Mouse (Mus musculus) midbrain, postnatal 0 days (tissue): ENCODE data around the gene Plpp2. TPM values are rescaled to one million over a fixed set of nuclear protein-coding genes. Genes with fewer than 3 reads are reported as not detected.

Source experiments
- ATAC-seq: fragments of 200-750 bp; cut with Nextera tagmentation; 2 replicates; pipeline ENCODE4 v1.8.0; 2017; ENCODE audit warnings: moderate number of reproducible peaks, mild to moderate bottlenecking, moderate TSS enrichment, moderate library complexity; ENCODE audit not compliant: low FRiP score
- DNase-seq: peaks from one replicate; pipeline ENCODE4 v3.0.0-alpha.2; 2015; ENCODE audit warnings: low spot score
- H3K27ac ChIP-seq: fragments of 300-500 bp; sonication (generic); 2 replicates; pipeline ENCODE4 v1.5.1; 2014; ENCODE audit warnings: low read depth, mild to moderate bottlenecking, low read length, mixed read lengths
- H3K27me3 ChIP-seq: fragments of 300-500 bp; sonication (generic); 2 replicates; pipeline ENCODE4 v1.6.1; 2014; ENCODE audit warnings: low read length, control low read depth, mixed read lengths; ENCODE audit not compliant: insufficient read depth
- H3K36me3 ChIP-seq: fragments of 300-500 bp; sonication (generic); 2 replicates; pipeline ENCODE4 v1.6.1; 2014; ENCODE audit warnings: low read length, control low read depth, mixed read lengths; ENCODE audit not compliant: insufficient read depth
- H3K4me1 ChIP-seq: fragments of 300-500 bp; sonication (generic); 2 replicates; pipeline ENCODE4 v1.6.1; 2014; ENCODE audit warnings: mild to moderate bottlenecking, control low read depth, antibody characterized with exemption, low read length, mixed read lengths; ENCODE audit not compliant: insufficient read depth
- H3K4me2 ChIP-seq: fragments of 300-500 bp; sonication (generic); 2 replicates; pipeline ENCODE4 v1.6.1; 2014; ENCODE audit warnings: low read depth, mild to moderate bottlenecking, low read length, mixed read lengths; ENCODE audit not compliant: poor library complexity, severe bottlenecking
- H3K4me3 ChIP-seq: fragments of 300-500 bp; sonication (generic); 2 replicates; pipeline ENCODE4 v1.5.1; 2014; ENCODE audit warnings: low read depth, mild to moderate bottlenecking, low read length, moderate library complexity
- H3K9ac ChIP-seq: fragments of 300-500 bp; sonication (generic); replicated peaks from 2 replicates; pipeline ENCODE4 v1.6.1; 2014; ENCODE audit warnings: mild to moderate bottlenecking, low read length, moderate library complexity, mixed read lengths; ENCODE audit not compliant: poor library complexity, severe bottlenecking
- H3K9me3 ChIP-seq: fragments of 300-500 bp; sonication (generic); 2 replicates; pipeline ENCODE4 v1.6.1; 2016; ENCODE audit warnings: low read length, control low read depth
- CTCF ChIP-seq: IDR thresholded peaks from 2 replicates; pipeline ENCODE4 v1.5.1; 2016; ENCODE audit warnings: antibody characterized with exemption, mild to moderate bottlenecking
- WGBS: fragments of 180-500 bp; shearing (Covaris S2); extraction: QIAGEN DNeasy Blood & Tissue Kit; methylation state at CpG from one replicate; pipeline ENCODE4 v1.1.7; 2014; 5-methylcytosine and 5-hydroxymethylcytosine counted together
- polyA plus RNA-seq: library from polyadenylated mRNA; unstranded; fragments of >200 nt; fragmentation: Nextera tagmentation; extraction: Ambion mirVana; gene quantifications from 2 replicates; pipeline ENCODE4 v1.2.1, GENCODE M21; 2015
- total RNA-seq: library from RNA; depleted of rRNA; stranded (reverse); fragments of >200 nt; gene quantifications from 2 replicates; pipeline ENCODE4 v1.2.3, GENCODE M21; 2014

The Plpp2 gene
- total and polyA plus RNA-seq, 2 experiments from 2014 or later, result 22.7 to 34.6 TPM

DNA sequence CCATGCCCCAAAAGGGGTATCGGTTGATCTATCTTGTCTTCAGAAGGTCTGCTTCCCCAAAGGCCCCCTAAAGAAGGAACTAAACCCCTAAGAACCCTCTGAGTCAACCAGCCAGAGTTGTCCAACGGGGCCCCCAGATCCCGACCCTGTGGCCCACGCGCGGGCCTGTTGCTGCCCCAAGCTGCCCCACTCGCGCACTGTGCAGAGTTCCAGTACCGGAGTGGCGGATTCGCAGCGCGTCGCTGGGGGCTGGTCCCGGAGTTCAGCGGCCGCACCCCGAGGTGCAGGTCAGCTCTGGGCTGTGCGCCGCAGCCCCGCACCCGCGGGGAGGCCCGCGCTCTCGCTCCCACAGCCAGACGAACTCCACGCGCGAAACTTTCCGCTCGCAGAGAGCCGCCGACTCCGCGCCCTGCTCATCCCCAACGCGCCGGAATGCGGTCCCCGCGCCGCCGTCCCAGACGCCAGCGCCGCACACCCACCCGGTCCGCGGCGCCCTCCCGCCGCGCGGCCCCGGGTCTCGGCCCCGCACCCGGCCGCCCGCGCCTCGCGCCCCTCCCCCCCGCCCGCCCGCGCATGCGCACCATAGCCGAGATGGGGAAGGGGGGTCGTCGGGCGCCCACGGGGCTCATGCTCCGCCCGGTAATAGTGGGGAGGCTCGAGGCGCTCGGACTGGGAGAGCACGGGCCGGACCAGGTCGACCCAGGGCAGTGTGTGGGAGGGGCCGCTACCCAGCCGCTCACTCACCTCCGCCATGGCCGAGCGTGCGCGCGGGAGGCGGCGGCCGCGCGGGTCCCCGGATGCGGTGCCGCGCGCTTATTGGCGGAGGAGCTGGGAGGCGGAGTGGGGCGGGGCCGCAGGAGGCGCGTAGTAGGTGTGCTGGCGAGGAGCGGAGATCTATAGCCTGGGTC, 21.0 kb upstream of the Plpp2 start, which contains the start of gene Mier2:
Mier2 (minus strand) TSS at position 870 of the 908 bp plus-strand sequence.
- H3K27me3 ChIP-seq, result no peaks in the 10 kb centered on the region
- no peaks in the 10 kb centered on the region for H3K9me3 ChIP-seq
- peaks cover 8% of the 10 kb centered on the region for H3K4me1 ChIP-seq
- DNase-seq (peak; percentile 78), ATAC-seq (peak; percentile 87)
- WGBS, result 1% methylated on average over 59 of the region's 108 CpGs
- H3K27ac ChIP-seq, result no peak within 1 kb of the TSS; the same call in 1 of the 2 replicates
- peak within 1 kb of the TSS; percentile 87 for H3K4me3 ChIP-seq
- H3K4me2 ChIP-seq, result peak within 1 kb of the TSS; percentile 87
- no peak for TF ChIP-seq CTCF
- H3K9ac ChIP-seq, result peak within 1 kb of the TSS; percentile 75
- H3K36me3 ChIP-seq, result peaks cover 7% of the 10 kb centered on the region

DNA sequence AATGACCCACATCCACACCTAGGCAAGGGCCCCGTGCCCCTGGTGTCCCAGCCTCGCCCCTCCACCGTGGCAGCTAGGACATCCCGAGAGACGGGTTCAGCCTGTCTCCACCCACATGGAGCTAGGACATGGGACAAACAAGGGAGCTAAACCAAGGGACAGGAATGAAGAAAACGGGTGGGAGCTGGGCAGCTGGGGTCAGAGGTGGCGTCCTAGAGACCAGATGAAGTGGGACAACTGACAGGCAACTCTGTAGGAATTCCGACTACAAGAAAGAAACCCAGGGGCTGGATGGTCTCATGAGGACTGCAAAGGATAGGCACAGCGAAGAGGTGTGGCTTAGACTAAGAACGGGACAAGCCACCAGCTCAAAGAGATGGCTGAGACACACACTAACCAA, 20.1 kb upstream of the Plpp2 start:
- Histone ChIP-seq H3K4me2 (peak overlapping the region; percentile 87), H3K36me3 (peaks cover 16% of the 10 kb centered on the region), H3K4me1 (peaks cover 8% of the 10 kb centered on the region), H3K4me3 (peak overlapping the region; percentile 87), H3K9ac (peak overlapping the region; percentile 75), H3K27me3 (no peaks in the 10 kb centered on the region), H3K9me3 (no peaks in the 10 kb centered on the region), H3K27ac (no peak overlapping the region)
- no peak for TF ChIP-seq CTCF
- ATAC-seq, result no peak
- DNase-seq, result no peak
- WGBS, result 35% methylated on average over 10 of the region's 10 CpGs

DNA sequence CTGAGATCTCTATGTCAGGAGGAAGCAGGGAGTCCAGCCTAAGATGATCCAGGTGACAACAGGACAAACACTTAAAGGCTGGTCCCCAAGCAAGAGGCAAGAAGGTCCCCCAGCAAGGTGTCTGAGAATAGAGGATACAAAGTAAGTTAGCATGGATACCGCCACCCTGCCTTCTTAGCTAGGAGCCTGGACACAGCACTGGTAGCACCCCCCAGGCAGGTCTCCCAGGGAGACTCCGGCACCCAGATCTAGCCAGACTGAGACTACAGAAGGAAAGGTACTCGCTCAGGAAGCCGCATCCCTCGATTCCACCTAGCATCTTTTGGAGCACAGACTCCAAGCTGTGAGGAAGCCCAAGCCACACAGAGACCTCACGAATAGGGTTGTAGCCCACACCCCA, 19.6 kb upstream of the Plpp2 start:
- DNase-seq, result no peak
- no peak for TF ChIP-seq CTCF
- Histone ChIP-seq H3K4me2 (peak overlapping the region; percentile 87; the same call in 1 of the 2 replicates), H3K9ac (0 out of 2 replicates have a peak overlapping the region, but pooled peaks have one; percentile 19), H3K36me3 (peaks cover 21% of the 10 kb centered on the region), H3K4me1 (peaks cover 8% of the 10 kb centered on the region), H3K9me3 (no peaks in the 10 kb centered on the region), H3K4me3 (0 out of 2 replicates have a peak overlapping the region, but pooled peaks have one; percentile 87), H3K27ac (no peak overlapping the region), H3K27me3 (no peaks in the 10 kb centered on the region)
- WGBS, result 93% methylated on average over 6 of the region's 6 CpGs
- ATAC-seq, result no peak

DNA sequence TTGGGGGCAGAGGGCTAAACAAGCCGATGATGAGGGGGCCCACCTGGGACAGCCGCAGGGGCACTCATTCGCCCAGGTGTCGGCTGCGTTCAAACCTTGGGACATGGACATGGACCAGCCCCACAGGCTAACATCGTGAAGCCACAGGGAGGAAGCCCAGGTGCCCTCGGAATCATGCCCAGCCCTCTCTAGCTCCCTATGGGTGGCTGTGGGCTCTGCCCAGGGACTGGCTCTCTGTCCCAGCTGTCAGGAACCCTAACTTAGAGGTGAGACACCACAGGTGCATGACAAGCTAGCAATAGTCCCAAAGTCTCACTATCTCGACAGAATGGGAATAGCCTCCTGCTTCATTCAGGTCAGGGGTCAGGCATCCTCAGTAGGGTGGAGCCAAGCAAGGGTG, 18.9 kb upstream of the Plpp2 start:
- Histone ChIP-seq H3K4me3 (no peak overlapping the region), H3K9ac (no peak overlapping the region), H3K36me3 (peaks cover 27% of the 10 kb centered on the region), H3K4me1 (peaks cover 8% of the 10 kb centered on the region), H3K27ac (no peak overlapping the region), H3K27me3 (no peaks in the 10 kb centered on the region), H3K9me3 (no peaks in the 10 kb centered on the region), H3K4me2 (no peak overlapping the region)
- ATAC-seq, result no peak
- 91% methylated on average over 8 of the region's 8 CpGs for WGBS
- no peak for DNase-seq
- no peak for TF ChIP-seq CTCF

DNA sequence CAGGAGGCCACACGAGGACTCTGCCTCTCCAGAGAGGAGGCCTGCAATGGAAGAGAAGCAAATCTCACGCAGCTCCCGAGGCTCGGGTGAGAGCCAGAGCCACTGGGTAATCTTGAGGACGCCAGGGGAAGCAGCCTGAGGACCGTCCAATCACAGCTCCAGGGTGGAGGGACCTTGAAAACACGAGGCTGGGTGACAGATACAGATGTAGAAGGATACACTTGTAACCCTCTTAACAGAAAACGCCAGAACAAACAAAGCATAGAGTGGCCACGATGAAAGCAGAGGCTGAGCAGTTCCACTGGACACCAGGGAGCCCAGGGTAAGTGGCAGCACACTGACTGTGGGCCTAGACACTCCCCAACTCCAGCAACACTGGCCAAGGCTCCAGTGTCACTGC, 16.8 kb upstream of the Plpp2 start:
- Histone ChIP-seq H3K27ac (no peak overlapping the region), H3K4me2 (no peak overlapping the region), H3K4me1 (peaks cover 8% of the 10 kb centered on the region), H3K4me3 (no peak overlapping the region), H3K9ac (no peak overlapping the region), H3K9me3 (no peaks in the 10 kb centered on the region), H3K27me3 (no peaks in the 10 kb centered on the region), H3K36me3 (peaks cover 46% of the 10 kb centered on the region)
- TF ChIP-seq CTCF, result no peak
- ATAC-seq, result no peak
- no peak for DNase-seq
- 84% methylated on average over 9 of the region's 9 CpGs for WGBS
